Mouse (Mus musculus) urinary bladder, postnatal 36 days (tissue): ENCODE measurements around the gene Cyp2t4.

Experiments
- DNase-seq, 2 experiments: peaks; one replicate each; pipeline ENCODE4 v3.0.0; 2022; ENCODE audit warnings: low spot score in 2 of 2, mixed read lengths in 1 of 2

Cyp2t4 gene

GRCm38 (mm10) chr7:27160921-27161320 is 7.4 kb downstream of the Cyp2t4 start:
- no peak for DNase-seq

DNA sequence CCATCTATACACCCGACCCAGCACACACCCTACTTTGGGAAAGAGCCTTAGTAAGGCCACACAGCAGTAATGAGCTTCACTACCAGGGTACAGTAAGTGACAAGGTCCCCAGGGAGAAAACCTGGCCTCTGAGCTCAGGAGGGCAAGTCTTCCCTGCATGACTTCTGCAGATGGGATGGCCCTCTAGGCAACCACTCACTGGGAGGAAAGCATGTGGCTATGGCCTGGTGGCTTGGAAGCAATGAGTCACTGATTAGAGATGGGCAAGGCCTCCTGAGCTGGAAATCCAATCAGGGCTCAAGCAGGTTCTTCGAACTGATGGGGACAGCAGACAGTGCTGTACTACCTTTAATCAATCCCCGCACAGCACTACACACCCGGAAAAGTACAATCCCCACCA is 8.2 kb downstream of the Cyp2t4 start:
- DNase-seq = no peak

DNA sequence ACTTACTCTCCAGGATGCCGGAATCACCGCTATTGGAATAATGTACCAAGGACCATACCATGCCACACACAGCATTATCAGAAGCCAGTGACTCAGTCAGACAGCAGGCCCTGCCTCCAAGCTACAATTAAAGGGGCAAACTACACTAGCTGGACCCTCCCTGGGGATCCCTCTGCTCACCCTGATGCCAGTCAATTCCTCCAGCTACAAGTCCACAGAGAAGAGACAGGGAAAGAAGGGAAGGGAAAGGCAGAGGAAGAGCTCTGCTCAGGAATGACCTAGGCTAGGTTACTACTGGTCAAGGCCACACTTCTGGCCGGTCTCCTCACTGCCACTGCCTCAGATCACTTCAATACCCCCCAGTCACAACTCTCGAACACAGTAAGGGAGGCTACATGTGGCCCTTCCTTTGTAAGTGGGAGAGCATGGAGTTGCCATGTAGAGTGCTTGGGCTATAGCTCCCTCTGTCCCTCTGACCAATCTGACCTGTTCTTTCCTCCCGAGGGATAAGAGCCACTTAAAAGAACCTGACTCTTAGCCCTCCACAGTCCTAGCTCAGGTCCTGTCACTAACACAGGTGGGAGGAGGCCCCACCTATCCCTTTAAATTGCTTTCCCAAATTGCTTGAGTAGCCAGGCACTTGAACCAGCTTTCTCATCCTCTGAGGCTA is 9.4 kb downstream of the Cyp2t4 start:
- DNase-seq = no peak

DNA sequence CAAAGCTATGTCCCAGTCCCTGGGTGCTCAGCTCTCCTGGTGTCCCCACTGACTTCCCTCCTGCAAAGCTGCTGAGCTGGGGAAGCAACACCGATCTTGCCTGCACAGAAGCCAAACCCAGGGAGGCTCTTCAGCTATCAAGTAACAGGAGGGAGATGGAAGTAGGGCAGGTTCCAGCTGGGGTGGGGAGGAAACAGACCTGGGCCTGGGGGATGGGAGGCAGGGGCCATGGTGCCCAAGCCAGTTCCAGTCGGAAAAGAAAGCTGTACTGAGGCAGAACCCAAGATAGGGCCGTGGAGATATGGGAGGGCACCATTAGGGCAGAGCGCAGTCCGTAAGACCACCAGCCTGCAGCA is 9.9 kb downstream of the Cyp2t4 start:
- no peak for DNase-seq

DNA sequence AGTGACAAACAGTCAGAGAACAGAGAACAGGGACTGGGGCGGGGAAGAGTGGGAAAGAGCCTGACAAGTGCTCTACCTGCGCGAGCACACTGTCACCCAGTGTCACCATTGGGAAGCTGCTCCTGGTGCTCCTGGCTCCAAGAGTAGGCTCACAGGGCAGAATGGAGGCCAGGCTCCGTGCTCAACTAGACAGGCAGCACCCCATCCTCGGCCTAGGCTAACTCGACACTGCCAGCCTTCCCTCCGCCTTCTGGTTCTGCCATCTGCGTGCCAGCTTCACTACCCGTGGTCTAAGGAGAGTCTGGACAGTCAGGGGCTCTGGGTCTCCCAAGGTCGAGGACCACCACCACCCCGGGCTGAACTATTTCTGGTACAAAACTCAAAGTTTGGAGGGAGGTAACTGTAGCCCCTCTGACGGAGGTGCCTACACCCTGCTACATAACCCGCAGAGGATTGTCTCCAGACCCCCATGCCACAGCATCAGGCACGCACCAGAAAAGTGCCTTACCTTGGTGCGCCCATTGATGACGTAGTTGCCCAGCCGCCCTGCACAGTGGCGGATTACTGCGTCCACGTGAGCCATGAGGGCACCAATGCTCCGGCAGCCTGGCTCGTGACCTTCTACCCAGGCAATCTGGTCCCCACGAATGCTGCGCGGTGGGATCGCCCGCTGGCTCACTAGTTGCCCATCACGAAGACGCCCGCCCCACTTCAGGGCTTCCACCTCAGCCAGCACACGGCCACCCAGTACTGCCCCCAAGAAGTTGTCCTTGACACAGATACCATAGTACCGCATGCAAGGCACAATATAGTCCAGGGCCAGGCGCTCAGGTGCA is 10.8 kb downstream of the Cyp2t4 start:
- DNase-seq = no peak

DNA sequence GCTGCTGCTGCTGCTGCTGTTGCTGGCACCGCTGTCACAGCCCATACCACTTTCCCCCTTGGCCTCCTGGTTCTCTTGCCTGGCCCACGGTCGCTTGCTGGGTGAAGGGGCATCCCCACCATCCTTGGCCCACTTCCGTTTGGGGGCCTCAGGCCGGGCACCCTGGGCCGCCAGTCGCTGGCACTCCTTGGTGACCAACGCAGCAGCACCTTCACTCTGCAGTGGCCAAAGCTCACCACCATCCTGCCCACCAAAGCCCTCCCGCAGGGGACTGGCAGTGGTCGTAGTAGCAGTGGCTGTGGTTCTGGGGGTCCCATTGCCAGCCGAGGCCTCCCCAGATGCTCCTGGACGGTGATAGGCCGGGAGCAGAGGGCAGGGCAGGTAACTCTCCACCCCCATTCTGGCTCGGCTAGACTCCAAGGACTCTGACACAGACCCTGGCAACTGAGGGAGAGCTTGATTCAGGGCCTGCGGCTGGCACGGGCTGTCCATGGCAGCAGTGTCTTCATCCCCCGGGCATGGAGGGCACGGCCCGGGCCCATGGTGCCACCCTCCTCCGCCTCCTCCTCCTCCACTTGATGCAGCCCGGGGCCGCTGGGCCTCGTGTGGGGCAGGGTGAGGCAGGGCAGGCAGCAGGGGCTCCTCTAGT is 11.6 kb downstream of the Cyp2t4 start:
- DNase-seq = peak in 1 of 2 experiments; percentile 44

GRCm38 (mm10) chr7:27165696-27166095 is 12.2 kb downstream of the Cyp2t4 start:
- no peak for DNase-seq

DNA sequence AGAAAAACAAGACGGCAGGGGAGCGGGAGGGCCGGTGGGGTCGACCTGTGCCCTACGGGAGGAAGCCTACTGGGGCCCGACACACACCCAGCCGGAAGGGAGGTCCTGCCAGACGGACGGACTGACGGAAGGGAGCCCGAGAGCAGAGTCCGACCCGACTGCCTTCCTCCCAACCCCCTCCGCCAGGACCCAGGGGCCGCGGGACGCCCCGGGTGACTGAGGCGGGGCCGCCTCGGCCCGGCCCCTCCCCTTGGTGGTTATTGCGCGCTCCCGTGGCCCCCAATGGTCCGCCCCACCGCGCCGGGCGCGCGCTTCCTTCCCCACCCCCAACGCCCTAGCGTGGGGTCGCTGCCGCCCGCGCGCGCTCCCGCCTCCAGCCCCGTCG is 12.7 kb downstream of the Cyp2t4 start:
- DNase-seq = peak; percentile 71 to 84

DNA sequence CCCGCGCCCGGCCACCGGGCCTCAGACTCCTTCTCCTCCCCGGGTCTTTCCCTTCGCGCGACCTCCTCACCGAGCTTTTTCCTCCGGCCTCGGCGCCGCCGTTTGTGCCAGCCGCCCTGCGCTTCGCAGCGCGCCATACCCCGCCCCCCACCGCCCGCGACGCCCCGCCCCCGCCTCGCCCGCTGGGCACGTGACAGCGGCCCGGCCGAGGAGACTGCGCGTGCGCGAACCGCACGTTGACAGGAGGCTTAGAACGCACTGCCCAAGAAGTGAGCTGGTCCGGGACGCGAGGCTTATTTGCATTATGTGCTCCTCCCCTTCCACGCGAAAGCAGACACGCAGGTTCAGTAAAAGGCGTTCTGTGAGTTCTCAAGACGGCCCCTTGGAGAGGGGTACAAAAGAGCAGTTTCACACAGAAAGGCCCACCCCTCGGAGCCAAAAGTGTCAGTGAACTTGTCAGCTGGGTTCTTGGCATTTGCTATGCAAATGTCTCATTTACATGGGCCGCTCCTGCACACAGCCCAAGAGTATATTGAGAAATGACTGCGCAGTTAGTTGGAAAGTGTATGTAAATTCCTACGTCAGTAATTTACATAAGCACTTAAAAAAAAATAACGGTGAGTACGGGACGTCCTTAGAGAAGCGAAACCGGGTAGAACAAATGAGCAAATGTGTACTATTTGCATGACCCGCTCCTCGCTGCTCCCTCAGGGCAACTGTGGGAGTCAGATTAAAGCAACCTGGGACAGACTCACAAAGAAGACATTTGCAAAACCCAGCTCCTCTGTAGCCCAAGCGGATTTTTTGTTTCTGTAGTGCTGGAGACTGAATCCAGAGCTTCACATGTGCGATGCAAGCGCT is 13.3 kb downstream of the Cyp2t4 start, which contains the start of gene Egln2:
TSS of gene Egln2 (minus strand) at position 189 of the 861 bp plus-strand sequence.
- DNase-seq = peak; percentile 91 to 95

GRCm38 (mm10) chr7:27167475-27168094 is 14.1 kb downstream of the Cyp2t4 start:
- no peak for DNase-seq

GRCm38 (mm10) chr7:27168371-27168770 is 14.9 kb downstream of the Cyp2t4 start:
- no peak for DNase-seq

GRCm38 (mm10) chr7:27170981-27171380 is 17.5 kb downstream of the Cyp2t4 start:
- no peak for DNase-seq

GRCm38 (mm10) chr7:27174496-27174895 is 21.0 kb downstream of the Cyp2t4 start:
- no peak for DNase-seq

GRCm38 (mm10) chr7:27174896-27175295 is 21.4 kb downstream of the Cyp2t4 start:
- DNase-seq = no peak

- no peak for DNase-seq
Observed at GRCm38 (mm10) chr7:27177942-27178323, 24.4 kb downstream of the Cyp2t4 start.

DNA sequence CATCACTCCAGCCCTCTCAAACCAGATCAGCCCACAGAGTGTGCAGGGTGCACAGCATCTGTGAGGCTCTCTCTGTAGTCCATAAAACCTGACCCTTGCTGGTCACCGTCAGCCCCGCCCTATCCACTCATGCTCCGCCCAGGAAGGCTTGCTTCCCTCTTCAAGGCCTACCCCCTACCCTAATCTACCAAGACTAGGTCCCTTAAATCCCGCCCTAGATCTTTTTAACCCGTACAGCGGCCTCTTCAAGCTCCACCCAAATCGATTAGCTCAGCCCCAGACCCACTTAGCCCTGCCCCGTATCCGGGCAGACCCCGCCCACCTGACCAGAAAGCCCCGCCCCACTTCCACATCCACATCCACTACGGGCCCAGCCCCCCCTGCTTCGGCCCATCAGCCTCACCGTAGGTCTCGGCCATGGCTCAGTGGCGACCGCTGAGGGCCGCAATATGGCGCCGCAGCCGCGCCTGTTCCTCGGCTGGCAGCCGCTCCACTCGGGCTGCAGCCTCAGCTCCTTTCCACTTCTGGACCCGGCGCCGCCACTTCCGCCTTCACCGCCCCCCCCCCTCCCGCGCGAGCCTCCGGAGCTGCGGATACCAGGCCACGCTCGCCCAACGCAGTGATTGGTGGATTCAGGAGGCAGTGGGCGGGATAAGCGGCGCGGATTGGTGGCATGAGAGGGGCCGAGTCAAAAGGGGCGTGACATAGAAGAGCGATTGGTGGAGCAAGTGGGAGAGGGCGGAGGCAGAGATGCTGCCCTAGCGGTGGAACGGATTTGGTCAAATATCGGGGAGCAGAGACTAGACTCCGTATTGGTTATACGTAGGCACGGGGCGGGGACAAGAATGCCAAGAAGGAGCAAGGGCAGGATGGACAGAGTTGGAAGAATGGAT is 25.1 kb downstream of the Cyp2t4 start, which contains the start of gene Rab4b:
TSS of gene Rab4b (minus strand) at position 573 of the 893 bp plus-strand sequence.
- DNase-seq = peak; percentile 98 to 99

DNA sequence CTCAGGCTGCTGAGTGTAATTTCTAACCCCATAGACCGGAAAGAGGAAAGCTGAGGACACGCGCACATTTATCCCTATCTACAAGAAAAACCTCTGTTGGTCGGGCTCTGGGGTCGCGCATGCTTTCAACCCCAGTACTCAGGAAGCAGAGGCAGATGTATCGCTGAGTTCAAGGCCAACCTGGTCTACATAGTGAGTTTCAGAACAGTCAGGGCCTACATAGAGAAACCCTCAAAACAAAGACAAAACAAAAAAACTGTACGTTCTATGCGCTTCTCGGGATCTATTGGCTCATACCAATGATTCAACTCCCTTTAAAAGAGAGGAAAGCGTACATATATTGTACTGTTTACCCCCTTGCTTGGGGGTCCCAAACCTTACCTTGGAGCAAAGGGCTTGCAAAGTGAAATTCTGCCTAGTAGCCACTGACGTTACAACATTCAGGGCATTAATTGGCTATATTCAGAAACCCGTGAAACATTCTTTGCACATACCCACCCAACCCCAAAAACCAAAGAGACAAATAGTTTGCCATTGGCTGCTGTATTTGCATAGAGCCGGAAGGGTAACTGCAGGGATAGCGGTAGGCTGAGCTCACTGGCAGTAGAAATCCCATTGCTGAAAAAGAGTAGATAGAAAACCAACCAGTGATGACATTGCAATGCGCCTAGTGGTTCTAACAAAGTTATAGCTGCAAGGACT is 25.9 kb downstream of the Cyp2t4 start:
- DNase-seq = no peak

GRCm38 (mm10) chr7:27180036-27180435 is 26.5 kb downstream of the Cyp2t4 start:
- no peak for DNase-seq
